Mouse (Mus musculus) right cerebral cortex, postnatal 4 days (tissue): ENCODE measurements around the gene Gm20388.

Experiments
- DNase-seq: peaks from one replicate; pipeline ENCODE4 v3.0.0-alpha.2; 2022

Gene Gm20388

DNA sequence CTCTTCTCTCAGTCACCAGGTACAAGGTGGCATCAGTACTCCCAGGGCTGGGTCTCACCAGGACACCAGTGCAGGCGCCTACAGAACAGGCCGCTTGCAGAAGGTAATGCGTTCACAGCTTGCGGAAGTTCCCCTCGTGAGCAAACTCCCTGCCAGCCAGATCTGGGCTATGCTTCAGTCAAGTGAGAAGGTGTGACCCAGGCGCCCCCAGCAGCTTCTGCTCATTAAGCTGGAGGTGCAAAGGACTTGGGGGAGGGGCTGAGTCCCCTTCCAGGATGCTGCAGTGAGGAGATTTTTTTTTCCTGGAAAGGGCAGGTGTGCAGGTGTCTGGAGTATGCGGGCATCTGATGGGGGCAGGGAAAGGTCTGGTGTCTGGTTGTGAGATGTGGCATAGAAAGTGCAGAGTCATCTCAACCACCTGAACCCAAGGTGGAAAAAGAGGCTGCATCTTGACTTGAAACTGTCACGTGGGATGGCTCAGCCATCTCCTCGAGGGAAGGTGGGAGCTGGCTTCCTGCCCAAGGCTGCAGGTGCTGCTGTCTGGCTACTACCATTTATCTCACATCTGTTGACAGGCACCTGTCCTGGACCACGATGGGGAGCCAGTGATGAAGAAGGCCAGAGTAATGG, 2861.9 kb downstream of the Gm20388 start:
- DNase-seq, result no peak

GRCm38 (mm10) chr8:122775285-122776155, 2864.9 kb downstream of the Gm20388 start, which contains the start of gene Acsf3:
TSS of gene Acsf3 (plus strand) at chr8:122775486.
- DNase-seq, result peak; percentile 68

- no peak for DNase-seq
Measured at GRCm38 (mm10) chr8:122777701-122778100, 2867.1 kb downstream of the Gm20388 start.

DNA sequence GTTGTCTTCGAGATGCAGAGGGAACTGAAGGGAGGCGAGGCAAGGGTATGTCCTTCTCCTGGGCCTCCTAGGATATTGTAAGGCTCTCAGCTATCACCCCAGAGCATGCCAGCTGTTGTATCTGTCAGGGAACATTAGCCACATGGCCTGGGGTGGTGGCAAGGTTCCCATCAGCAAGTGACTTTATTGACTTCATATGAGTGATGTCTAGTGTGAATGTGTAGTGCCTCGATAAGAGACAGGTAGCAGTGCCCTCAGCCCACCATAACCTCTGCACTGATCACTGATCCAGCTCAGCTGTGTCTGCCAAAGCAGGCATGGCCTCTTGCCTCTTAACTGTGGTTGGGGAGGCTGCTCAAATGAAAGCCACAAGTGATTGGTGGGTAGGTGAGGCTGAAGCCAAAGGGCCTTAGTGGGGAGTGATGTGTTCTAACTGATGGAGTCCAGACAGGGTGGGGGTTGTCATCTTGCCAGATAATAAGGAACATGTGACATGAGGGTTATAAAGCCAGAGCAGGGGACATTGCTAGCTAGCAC, 2868.1 kb downstream of the Gm20388 start:
- DNase-seq, result no peak

GRCm38 (mm10) chr8:122779255-122779654, 2868.6 kb downstream of the Gm20388 start:
- DNase-seq, result no peak

DNA sequence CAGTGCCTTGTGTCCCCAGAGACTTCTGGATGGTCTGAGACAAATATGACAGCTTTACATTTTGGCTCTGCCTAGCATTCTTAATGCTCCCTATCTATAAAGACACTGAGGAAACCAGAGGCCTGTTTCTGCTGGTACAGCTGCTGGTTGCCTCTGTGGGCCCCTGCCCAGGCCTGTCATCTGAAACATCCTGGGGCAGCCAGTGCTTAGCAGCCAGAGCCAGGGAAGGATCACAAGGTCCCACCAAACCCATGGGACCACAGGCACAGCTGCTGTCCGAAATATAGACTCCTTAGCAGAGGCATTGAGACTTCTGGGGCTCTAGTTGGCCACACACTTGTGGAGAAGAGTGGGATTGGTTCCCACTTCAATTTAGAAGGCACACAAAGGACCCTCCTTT, 2874.1 kb downstream of the Gm20388 start:
- DNase-seq, result no peak

DNA sequence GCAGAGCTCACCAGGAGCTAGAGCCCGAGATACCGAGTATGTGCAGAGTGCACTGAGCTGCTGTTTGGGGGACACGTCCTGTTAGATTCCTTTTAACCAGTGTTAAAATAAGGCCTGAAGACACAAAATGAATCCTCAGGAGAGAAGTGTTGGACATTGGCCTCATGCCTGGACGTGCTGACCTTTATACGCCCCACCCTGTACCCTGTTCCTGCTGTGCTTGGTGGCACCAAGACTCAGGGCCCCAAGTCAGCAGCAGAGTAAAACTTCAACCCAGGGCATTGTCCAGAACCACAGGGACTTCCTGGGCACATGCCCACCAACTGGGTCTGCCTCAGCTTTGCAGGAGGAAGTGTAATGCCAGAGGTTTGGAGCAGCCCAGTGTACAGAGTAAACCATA, 2879.2 kb downstream of the Gm20388 start:
- no peak for DNase-seq

DNA sequence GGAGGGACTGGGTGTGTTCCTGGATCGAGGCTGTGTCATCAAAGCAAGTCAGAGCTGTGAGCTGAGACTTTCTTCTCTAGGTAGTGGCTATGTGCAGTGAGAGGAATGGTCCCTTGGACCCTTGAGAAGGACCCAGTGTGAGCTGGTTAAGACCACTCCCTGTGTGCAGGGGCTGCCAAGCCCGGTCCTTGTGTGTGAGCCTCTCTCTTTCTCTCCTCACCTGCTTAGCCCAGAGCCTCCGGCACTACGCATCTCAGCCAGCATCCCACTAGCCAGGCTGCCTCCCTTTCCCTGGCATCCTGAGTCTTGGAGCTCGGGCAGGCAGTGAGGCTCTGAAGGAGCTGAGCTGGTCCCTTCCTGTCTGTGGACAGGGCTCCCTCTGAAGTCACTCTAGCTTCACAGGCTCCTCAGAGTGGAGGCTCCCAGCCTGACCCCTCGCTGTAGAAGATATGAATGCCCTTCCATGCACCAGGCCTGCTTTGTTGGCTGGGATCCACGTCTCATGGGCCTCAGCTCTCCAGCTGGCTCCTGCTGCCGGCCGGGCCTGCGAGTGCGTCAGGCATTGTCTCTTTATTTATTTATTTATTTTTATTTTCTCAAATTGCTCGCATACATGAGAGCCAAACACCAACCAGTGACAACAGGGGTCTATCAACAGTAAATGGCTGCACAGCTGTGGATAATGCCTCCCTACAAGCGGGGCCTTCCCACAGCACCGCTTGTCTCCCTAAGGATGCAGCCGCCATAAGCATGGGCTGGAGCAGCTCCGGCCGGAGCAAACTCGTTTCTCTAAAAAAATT, 2882.9 kb downstream of the Gm20388 start:
- peak; percentile 43 for DNase-seq

GRCm38 (mm10) chr8:122794175-122794454, 2883.5 kb downstream of the Gm20388 start:
- DNase-seq, result no peak

- no peak for DNase-seq
Measured at GRCm38 (mm10) chr8:122803906-122804761, 2893.5 kb downstream of the Gm20388 start.

GRCm38 (mm10) chr8:122805349-122805748, 2894.7 kb downstream of the Gm20388 start:
- DNase-seq, result peak; percentile 56

- no peak for DNase-seq
Measured at GRCm38 (mm10) chr8:122806956-122807538, 2896.4 kb downstream of the Gm20388 start.

GRCm38 (mm10) chr8:122807907-122808306, 2897.3 kb downstream of the Gm20388 start:
- no peak for DNase-seq

DNA sequence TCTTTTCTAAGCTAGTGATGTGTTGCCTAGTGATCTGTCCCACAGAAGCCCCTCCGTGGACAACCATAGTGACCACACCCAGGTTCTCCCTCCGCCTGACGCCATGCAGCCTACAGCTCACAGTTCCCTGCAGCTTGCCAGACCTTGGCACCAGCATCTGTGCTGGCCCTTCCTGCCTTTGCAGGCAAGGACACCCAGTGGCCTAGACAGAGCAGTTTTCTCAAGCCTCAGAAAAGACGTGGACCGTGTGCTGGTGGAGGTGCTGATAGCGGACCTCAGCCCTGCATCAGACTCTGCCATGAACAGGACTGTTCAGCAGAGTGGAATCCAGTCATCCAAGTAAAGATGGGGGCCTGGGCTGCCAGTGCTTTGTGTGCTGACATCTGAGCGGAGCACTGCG, 2899.7 kb downstream of the Gm20388 start:
- DNase-seq, result no peak

DNA sequence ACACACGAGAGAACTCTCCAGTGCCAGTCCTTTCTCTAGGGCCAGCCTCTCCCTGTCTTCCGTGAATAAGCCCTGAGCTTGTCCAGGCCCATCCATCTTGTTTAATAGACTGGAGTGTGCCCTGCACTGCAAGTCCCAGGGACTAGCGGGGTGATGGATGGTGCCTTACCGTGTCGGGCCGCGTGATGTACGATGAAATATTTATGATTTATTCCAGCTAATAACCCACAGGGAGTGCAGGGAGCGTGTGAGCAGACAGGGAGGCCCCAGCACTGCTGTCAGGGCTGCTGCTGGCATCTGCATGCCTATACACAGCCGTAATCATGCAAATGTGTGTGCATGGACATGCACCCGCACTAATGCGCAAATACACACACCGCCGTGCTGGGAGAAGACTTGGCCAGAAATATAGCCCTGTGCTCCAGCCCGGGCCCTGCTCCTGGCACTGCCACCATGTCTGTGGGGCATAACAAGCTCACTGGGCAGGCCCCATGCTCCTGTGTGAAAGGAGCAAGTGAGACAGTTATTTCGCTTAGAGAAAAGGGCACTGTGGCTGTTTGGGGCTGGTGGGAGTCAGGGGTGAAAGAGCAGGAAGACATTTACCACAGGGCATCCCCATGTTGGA, 2901.3 kb downstream of the Gm20388 start:
- DNase-seq, result no peak

DNA sequence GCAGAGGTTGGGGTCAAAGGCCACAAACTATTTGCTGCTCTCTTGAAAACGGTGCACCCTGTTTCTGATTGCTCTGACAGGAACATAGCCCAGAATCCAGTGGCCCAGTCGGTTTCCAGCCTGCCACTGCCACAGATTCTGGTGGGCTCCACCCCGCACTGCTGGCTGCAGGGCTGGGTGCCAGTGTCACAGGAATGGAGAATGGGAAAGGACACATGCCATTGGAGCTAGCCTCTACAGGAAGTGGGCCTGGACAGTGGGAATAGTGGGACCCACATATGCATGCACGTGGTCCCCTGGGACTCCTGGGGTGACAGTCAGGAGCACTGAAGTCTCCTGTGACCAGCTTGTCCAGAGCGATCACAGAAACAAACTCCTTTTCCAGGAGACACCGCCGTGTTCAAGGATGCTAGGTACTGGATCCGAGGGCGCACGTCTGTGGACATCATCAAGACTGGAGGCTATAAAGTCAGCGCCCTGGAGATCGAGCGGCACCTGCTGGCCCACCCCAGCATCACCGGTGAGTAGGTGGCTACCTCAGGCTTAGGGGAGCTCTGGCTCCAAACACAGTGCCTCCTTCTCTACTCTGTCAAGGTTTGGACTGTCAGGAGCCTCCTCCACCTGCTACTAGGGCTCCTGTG, 2902.1 kb downstream of the Gm20388 start:
- DNase-seq, result no peak

- no peak for DNase-seq
Measured at GRCm38 (mm10) chr8:122814608-122815007, 2904.0 kb downstream of the Gm20388 start.

- DNase-seq, result no peak
Measured at GRCm38 (mm10) chr8:122816965-122817364, 2906.3 kb downstream of the Gm20388 start.

DNA sequence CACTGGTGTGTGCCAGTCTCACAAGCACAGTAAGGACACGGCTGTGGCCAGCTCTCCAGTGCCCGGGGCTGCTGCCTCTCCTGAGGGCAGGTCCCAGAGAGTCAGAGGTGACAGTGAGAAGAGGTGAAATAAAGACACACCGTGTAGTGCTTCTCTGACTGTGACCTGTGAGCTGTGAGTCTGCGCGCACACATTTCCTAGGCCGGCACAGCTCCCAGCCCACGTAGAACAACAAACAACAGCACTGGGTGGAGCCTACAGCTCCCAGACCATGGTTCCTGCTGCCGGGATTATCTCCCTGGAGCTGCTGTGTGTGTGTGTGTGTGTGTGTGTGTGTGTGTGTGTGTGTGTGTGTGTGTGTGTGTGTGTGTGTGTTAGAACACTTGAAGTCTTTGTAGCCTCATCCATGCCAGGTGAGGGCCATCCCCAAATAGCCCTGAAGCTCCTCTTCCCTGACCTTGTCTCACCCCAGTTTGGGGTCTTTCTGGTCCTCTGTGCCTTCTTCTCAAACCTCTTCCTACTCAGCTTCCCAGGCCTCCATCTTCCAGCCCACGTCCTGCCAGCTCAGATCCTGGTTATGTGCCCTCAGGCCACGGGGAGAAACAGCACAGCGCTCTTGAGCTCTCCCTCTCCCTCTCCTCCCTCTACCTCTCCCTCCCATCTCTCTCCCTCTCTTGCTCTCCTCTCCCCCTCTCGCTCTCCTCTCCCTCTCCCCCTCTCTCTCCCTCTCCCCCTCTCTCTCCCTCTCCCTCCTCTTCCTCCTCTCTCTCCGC, 2907.3 kb downstream of the Gm20388 start:
- no peak for DNase-seq

DNA sequence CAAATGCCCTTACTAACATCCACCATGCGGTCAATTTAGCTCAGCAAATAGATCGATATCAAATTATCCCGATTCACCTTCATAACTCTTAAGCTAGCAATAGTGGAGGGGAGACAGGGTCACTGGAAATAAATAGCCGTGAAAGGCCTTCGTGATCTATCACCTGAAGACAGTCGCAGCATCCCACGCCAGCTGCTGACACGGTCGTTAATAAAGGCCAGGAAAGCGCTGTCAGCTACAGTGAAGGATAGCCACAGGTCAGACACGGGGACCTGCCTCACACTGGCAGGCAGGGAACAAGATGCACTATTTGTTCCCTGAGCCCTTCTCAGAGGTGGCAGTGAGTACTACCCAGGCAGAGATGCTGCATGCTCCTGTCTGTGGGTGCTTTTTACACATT, 2909.1 kb downstream of the Gm20388 start:
- no peak for DNase-seq
